Mouse (Mus musculus) ES-E14 (cell line): ENCODE measurements at regions not wholly inside any gene's neighbourhood (a gene's known extent, or its start where the extent isn't known, plus 50 kb on each side); places are given as distances from the start of the nearest gene placed in this dataset.

Experiments used
- HCFC1 ChIP-seq: IDR thresholded peaks from 2 replicates; pipeline ENCODE4 v1.6.1; 2012; ENCODE audit warnings: low read length, inconsistent platforms, borderline replicate concordance; ENCODE audit not compliant: insufficient read depth
- MAFK ChIP-seq: IDR thresholded peaks from 2 replicates; pipeline ENCODE4 v1.6.1; 2014; ENCODE audit warnings: mild to moderate bottlenecking, low read depth, low read length, inconsistent platforms; ENCODE audit not compliant: insufficient read depth
- ZC3H11A ChIP-seq: IDR thresholded peaks from 2 replicates; pipeline ENCODE4 v1.6.1; 2012; ENCODE audit warnings: low read depth, mild to moderate bottlenecking, inconsistent platforms, low read length, borderline replicate concordance
- ZNF384 ChIP-seq: IDR thresholded peaks from 2 replicates; pipeline ENCODE4 v1.6.1; 2012; ENCODE audit warnings: low read depth, low read length, inconsistent platforms

GRCm38 (mm10) chr2:57593558-57593957, 356.1 kb downstream of the Gpd2 start:
- TF ChIP-seq ZNF384 (no peak), MAFK (no peak), ZC3H11A (no peak), HCFC1 (no peak)
